Mouse (Mus musculus): ENCODE data around the gene Lin7c.

DNA sequence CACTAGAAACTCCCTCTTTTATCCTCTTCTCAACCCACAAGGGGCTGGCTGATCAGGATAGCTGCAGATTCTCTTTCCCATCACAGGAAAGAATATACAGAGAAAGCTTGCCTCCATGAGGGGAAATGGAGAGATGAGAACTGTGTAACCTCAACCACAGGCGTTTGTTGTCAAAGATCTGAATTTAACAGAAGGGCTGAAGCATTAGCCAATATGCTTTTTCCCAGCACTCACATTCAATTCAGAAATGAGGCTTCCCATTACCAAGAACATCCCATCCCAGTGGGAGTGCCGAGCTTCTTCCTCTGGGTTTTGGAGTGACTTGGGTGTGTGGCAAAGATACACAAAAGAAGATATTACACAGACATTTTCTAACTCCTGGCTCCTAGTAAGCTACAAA lies 31.0 kb upstream of the Lin7c start:
- TF ChIP-seq CTCF (IDR thresholded peaks at IDR 0.05; ENCODE audit: low read depth) (no peak), EP300 (IDR thresholded peaks at IDR 0.05; ENCODE audit: low read depth) (no peak)
